Mouse (Mus musculus) kidney, adult 9 months (tissue): ENCODE data around the gene Col9a3.

ENCODE experiments used
- DNase-seq: peaks from one replicate; pipeline ENCODE4 v3.0.0; 2022

The Col9a3 gene

DNA sequence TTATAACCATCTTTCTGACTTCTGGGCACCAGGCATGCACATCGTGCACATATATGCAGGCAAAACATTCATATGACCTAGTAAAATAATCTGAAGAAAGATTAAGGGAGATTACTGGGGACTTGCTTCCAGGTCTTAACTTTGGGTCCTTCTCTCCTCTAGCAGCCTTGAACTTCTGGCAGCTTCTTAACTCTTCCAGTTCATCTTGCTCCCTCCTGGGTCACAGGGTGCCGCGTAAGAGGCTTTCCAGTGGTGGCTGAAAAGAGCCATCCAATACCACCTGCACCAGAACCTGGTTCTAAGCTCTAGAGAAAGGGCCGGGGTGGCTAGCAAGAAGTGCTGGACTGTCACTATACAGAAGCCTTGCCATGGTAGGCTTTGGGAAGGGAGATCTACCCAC lies at the start of gene Col9a3:
Col9a3 (plus strand) TSS at position 301 of the 400 bp plus-strand sequence.
- DNase-seq: no peak

DNA sequence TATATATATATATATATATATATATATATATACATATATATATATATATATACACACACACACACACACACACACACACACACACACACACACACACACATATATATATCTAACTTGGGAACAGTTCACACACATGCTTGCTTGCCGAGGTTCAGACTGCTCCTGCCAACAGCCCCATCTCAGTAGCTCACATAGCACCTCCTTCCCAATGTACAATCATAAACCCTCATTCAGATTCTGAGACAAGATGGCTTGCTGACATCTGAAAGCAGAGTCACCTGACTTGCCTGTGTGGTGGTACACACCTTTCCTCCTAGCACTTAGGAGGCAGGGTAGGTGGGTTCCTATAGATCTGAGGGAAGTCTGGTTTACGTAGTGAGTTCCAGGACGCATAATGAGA lies 45.2 kb upstream of the Col9a3 start:
- DNase-seq: no peak

DNA sequence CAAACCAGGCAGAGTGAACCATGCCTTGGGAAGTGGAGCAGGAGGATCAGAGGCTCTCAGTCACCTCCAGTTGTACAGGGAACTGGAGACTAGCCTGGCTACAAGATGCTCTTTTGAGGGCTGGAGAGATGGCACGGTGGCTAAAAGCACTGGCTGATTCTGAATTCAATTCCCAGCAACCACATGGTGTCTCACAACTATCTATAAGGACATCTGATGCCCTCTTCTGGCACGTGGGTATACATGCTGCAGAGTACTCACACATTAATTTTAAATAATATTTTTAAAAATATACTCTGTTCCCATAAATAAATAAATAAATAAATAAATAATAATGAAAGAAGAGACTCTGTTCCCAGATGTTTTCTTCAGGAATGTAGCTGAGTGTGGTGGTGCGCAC lies 42.4 kb upstream of the Col9a3 start:
- no peak for DNase-seq

DNA sequence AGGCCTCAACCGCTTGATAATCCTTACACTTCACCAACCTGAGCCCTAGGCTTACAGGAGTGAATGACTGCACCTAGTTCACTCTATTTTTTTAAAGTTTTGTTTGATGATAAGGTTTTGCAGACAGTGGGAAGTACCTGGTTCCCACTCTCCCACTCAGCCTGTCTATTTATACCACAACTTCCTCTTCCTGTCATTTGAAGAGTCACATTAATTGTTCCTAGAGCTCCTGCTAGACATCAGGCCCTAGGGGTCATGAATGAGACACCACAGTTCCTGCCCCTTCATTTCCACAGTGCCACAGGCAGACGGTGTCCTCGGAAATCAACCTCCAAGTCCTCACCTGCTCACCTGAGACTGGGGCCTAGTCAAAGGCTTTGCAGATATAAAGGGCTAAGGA lies 41.1 kb upstream of the Col9a3 start:
- no peak for DNase-seq

DNA sequence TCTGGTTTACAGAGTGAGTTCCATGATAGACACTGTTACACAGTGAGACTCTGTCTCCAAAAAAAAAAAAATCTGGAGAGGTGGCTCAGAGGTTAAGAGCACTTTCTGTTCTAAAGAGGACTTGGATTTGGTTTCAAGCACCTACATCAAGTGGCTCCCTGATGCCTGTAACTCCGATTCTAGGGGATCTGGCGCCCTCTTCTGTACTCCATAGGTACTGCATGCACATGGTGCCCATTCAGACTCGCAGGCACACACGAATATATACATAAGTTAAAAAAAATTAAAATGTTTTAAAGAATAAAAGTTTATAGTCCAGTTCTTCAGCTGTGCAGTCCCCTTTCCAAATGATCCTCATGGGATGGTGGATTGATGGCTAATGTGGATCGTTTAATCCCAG lies 37.3 kb upstream of the Col9a3 start:
- DNase-seq: no peak

DNA sequence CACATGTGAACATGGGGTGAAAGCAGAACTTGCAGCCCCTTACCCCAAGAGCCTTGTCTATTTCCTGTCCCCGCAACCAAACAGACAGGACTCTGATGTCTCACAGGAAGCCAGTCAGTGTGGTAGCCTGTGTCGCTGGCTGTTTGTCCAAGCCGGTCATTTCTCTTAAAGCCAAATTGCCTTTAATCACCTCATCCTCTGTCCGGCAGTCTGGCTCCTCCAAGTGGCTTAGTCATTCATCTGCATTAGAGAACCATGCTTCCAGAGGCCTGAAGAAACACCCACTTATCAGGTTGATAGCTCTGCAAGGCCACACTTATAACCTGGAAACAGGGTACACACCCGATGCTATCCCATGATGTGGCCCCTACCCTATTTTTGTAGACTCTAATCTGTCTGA lies 35.4 kb upstream of the Col9a3 start:
- DNase-seq: no peak

DNA sequence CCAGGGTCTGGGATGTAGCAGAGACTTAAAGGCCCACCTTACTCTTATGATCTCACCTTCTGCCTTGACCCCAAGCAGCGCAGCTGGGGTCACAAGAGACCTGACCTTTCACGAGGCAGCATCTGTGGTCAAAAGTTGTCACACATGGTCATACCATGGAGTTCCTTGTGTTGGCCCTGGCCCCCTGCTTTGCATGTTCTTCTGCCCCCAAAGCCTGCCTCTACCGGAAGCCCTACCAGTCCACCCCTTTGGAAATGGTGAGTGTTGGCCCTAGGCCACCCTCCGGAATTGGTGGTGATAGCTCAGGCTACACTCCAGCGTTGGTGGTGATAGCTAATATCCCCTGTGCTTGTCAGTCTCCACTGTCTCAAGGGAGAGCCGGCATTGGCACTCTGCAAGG lies 34.3 kb upstream of the Col9a3 start:
- DNase-seq: no peak

DNA sequence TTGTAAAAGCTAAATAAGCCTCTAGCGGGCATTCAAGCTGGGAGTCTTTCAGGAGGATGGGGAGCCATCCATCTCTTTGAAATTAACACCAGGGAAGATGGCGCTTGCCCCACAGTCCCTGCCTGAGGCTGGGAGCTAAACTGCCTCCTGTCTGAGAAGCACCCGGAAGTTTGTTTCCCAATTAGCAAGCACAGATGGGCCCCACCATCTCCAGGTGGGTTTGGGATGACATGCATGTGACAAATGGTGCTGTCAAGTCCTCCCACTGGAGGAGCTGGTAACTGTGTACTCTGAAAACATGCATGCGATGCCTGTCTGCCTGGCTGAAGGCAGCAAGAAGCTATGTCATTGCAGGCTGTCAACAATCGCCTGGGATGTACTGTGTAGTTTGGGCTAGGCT lies 33.7 kb upstream of the Col9a3 start:
- DNase-seq: no peak

DNA sequence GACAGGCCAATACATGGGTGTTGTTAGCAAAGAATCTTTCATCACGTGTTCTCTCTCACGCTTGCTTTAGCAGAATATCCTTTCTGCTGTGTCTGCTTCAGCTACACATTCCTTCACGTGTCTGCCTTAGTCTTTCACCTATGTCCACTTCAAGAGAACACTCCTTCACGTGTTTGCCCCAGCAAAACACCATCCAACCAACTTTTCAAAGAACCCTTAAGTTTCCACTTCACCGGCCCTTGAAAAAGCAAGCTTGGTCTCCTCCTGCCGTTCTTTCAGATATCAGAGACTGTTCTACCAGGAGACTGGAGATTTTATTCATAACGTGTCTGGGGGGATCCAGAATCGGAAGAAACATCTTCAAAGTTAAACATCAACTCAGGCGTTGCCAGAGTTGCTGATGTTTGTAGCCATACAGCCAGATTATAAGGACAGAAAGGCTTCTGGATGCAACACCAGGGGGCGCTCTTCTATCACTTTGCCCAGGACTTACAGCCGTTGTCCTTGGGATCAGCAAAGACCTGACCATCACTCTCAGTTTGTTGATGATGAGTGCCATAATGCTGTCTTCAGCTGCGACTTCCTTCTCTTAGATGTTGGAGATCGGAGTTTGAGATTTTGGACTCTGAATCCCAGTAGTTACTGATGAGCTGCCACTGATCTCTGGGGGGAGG lies 31.2 kb upstream of the Col9a3 start:
- DNase-seq: peak; percentile 61

DNA sequence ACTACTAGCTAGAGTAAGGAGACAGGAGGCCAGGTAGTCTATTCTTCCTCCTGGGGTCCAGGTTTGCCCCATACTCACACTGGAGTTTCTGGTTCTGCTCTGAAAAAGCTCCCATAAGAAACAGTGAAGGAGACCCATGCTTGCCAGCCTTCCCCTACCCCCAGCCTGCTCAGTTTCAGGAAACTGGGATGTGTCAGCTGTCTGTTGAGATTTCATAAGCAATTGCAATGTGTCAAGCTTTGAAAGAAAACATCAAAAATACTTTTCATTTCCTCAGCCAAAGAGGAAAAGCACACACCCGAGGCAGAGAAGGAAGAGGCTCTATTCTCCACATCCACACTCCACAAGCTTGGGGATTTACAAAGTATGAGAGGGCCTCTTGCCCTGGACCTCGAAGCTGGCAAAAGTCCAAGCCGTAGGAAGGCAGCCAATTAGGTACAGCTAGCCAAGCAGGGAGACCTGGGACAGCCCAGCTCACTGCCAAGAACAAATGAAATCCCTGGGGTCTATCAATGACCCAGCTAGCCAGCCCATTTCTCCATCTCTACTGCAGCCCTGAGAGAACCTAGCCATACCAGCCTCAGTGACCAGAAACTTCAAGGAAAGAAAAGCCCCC lies 28.5 kb upstream of the Col9a3 start:
- peak; percentile 70 for DNase-seq

DNA sequence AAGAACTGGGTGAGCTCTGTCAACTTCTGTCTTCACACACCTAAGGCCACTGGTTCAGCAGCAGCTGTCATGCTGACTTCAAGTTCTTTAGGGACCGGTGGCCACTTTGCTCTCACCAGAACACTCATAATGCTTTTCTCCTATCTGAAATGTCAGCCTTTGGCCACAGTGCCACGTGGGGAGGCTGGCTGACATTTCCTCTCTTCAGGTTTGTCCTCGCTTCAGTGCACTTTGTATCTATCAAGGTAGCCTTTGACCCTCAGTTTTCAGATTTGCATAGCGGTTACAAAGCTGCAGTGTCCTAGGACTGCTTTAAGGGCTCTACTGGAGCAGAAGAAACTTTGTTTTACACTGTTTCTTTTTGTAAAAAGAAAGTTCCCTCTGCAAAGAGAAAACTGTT lies 21.1 kb upstream of the Col9a3 start:
- DNase-seq: peak; percentile 34

DNA sequence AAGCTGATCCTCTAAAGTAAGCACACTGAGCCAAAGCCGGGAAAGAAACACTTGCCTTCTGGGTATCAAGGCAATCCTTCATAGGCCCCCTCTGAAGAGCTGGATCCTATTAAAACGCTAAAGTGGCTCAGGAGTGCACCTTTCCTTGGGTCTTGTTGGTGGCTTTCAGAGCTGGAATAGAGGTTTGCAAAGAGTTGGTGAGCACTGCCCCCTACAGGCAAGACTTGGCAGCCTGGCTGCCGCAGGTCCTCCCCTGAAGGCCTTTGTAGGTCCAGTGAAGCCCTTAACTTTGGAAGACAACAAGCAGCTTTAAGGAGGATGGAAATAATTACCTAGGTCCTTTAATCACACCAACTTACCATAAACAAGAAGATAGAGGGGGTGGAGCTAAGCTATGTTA lies 18.9 kb upstream of the Col9a3 start:
- DNase-seq: peak; percentile 74

DNA sequence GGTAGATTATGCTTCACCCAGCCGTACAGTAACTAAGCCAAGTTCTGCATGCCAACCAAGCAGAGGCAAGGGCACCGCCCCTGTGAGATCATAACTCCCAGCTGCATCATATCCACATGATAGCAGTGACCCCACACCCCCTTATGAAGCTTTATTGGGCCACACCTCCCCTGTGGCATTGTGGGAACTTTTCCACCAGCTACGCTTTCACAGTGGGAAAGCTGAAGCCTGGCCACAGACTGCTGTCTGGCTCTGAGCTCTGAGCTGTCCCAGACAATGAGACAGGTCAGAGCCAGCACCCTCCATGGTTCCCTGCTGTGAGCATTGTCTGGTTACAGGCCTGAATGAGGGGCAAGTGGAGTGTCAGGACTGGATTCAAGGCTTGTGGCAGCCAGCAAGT lies 16.6 kb upstream of the Col9a3 start, which contains the start of gene Mrgbp:
Mrgbp (plus strand) TSS at position 303 of the 400 bp plus-strand sequence.
- no peak for DNase-seq

DNA sequence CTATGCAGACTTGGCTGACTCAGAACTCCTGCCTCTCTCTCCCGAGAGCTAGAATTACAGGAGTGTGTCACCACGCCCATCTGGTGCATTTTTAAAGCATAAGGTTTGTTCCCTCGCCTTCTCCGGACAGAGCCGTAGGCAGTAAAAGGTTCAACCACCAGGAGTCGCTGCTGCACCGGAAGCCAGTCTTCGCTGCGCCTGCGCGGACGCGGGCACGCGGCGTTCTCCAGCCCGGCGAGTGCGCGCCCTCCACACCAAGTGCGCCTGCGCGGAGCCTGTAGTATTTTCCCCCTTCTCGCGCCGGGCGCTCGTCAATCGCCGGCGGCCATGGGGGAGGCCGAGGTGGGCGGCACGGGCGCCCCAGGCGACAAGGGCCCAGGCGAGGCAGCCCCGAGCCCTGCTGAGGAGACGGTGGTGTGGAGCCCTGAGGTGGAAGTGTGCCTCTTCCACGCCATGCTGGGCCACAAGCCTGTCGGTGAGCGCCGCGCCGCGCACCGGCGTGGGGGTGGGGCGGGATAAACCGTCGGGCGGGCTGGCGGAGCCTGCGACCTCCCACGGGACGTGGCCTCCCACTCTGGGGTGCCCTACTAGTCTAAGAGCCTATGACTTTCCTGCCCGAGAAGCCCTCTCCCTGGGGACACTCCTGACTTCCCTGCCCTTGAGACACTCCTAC lies 15.0 kb upstream of the Col9a3 start:
- DNase-seq: peak; percentile 98

DNA sequence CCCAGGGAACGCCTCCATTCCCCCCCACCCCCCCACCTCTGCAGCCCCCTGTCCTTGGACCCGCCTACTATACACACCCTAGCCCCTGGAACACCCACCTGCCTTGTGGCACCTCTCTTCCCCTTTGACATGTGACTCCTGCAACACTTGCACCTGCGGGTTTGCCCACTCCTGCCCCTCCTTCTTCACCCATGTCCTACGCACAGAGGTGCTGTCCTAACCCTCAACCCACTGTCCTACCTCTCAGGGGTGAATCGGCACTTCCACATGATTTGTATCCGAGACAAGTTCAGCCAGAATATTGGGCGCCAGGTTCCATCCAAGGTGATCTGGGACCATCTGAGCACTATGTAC lies 14.5 kb upstream of the Col9a3 start:
- peak; percentile 23 for DNase-seq

DNA sequence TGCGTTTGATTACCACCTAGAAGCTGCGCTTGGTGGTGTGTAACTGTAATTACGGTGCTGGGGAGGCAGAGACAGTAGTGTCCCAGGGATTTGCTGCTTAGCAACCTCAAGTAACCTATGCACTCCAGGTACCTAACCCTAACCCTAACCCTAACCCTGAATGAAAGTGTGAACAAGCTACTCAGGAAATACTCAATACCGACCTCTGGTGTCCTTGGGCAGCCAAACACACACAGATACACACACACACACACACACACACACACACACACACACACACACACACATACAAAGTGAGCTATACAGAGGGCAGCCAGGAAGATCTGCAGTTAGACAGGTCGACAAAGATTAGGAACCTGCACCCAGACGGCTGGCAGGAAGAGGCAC lies 8.9 kb upstream of the Col9a3 start:
- DNase-seq: no peak

DNA sequence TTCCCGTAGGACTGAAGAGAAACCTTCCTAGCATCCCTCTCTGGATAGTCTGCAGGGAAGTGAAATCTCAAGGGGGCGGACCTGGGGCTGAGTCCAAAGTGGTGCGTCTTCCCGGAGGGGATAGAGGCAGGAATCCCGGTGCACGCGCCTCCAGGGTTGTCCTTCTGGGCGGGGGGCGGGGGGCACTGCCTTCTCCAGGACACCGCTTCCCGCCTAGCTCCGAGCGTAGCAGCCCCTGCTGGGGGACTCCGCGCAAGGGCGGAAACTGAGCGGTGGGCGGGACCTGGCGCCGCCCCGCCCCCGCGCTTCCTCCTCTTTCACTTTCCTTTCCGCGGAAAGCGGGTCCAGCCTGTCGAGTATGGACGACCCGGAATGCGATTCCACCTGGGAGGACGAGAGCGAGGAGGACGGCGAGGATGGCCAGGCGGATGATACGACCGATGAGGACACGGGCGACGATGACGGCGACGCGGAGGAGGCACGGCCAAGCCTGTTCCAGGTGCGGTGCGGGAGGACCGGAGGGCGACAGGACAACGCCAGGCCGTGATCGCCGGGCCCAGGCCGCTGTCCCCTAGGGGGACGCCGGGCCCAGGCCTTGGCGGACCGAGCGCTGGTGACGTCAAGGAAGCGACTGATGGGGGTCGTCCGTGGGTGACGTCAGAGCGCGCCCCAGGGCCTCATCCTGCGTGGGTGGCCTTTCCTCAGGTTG lies 8.3 kb upstream of the Col9a3 start, which contains the start of gene Ogfr:
Ogfr (plus strand) TSS at position 123 of the 709 bp plus-strand sequence.
- DNase-seq: peak; percentile 82

DNA sequence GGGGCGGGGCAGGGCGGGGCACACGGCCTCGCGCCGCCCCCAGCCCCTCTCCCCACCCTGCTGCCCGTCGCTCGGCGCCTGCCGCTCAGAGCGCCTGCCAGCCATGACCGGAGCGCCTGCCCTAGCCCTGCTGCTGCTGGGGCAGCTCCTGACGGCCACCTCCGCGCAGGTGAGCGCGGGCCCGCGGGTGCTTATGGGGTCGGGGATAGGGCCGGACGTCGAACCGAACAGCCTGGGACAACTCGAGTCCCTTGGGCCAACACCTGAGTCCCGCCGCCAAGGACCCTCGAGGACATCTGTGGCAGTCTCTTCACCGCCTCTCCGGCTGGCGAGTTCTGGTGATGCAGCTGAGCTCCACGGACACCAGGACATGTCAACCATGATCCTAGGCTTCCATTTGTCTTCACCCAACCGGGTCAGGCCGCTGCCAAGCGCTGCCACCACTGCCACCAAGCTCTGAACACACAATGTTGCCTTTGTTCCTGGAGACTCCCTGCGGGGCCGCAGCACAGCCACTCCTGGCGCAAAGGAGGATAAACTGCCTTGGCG lies 641 bp downstream of the Col9a3 start:
- DNase-seq: no peak

DNA sequence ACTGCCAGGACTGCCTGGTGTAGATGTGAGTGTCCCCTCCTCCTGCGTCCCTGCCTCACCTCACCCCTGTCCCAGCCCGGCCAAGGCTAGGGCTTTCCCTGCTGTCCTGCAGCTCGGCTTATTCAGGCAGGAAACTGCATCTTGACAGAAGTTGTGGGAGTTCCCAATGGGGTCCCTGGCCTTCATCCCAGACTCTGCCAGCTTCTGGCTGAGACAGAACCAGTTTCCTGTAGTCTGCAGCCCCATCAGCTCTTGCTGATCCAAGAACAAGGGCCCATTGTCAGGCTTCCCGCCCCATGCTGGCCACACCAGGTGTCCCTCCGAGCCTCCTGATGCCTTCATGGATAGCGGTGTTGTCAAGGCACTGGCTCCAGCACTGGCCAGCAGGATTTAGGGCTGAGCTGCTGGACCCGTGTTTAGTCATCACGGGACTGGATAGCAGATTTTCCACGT lies 3.0 kb downstream of the Col9a3 start:
- no peak for DNase-seq

DNA sequence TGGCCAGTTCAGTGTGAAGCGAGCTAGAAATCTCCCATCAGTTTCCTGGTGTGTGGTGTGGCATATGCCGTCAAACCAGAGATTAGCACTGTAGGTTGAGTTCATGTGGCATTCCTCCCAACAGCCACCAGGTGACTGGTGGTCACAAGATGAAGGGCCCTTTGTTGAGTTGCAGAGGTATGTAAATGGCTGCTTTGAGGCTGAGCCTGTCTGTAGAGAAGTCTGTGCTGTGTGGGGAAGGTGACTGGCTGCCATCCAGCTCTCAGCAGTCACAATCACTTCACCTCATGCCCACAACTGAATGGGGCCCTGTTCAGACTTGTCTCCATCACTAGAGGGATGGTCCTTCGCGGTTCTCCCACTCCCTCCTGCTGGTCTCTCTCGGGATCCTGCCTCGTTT lies 7.2 kb downstream of the Col9a3 start:
- no peak for DNase-seq

DNA sequence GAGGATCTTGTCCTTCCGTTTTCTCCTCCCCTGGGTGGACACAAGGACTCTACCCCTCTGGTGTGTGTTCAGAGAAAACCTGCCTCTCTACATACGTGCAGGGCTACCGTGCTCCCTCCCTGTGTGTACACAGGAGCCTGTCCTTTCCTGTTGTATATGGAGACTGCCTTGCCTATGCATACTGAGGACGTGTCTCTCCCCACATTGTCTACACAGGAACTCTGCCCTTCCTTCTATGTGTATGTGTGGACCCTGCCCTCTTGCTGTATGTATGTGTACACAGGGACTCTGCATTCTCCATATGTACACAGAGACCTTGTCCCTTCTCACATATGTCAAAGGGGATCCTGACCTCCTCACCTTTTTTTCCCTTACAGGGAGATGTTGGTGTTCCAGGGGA lies 12.7 kb downstream of the Col9a3 start:
- no peak for DNase-seq

DNA sequence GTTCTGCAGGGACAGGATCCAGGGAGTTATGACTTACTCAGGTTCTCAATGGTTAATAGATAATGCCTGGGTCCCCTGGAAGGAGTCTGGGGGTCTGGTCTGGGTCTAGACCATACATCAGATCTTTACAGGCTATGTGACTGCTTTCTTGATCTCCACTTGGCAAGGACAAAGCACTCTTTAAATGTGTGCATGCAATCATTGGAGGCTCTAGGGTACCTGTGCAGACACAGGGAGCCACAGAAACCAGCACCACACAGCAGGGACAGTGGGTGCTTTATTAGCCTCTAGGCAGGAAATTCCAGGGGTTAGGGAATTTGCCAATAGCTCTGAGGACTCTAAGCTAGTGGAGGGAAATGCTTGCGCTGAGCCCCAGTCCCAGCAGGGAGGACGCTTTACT lies 14.3 kb downstream of the Col9a3 start:
- DNase-seq: no peak
